Mouse (Mus musculus): ENCODE measurements around the gene Surf2. TPM values are rescaled to one million over a fixed set of nuclear protein-coding genes. Genes with fewer than 3 reads are reported as not detected.

The Surf2 gene
- total RNA-seq, 4 experiments from 2014 or later: 43.1 to 55.8 (median 52.2) TPM

GRCm38 (mm10) chr2:26960756-26961155 is 44.6 kb downstream of the Surf2 start:
- DNase-seq: no peak

DNA sequence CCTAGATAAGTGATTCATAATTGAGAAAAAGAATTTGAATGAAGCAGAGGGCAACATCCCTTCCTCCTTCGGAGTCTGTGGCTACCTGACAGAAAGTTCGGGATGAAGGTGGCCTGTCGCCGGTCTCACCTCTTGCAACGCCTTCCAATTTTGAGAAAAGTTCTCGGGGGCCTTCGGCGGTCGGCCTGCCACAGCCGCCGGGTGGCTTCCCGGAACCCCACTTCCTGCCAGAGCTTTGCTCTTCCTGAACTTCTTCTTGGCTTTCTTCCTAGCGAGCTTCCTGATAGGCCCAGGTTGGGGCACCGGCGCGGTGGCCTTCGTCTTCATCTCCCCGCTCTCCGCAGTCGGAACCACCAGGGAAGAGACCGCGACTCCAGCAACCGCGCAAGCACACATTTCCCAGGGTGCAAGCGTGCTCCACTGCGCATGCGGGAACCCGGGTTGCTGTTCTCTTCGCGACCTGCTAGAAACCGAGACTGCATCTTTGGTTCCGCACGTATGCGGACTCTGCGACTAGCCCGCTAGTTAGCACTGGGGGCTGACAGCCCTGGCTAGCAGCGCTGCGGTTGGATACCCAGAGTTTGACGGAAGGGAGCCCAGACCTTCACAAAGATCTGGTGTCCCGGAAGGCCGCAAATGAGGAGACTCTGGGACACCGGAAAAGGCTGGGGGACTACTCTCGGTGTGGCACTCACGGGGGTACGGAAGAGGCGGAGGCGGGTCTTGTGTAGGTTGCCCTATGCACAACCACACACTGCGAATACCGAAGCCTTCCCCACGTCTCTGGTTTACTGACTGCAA is 48.0 kb downstream of the Surf2 start, which contains the start of gene Rexo4:
Gene Rexo4 (minus strand): TSS at position 464 of the 801 bp plus-strand sequence.
- peak; percentile 90 for DNase-seq

- DNase-seq: no peak
These were observed 48.7 kb downstream of the Surf2 start for GRCm38 (mm10) chr2:26964724-26965370.

- DNase-seq: no peak
These were observed 51.1 kb downstream of the Surf2 start for GRCm38 (mm10) chr2:26967262-26967661.

Other genes starting within 250 kb of the Surf2 start
- not detected for gene Lcn4, start 245.1 kb upstream of the Surf2 start, total RNA-seq (2022)
- not detected for gene Abo, start 51.4 kb upstream of the Surf2 start, total RNA-seq (2022)
- gene Surf6, start 13.5 kb upstream of the Surf2 start, total RNA-seq (2022): 10 to 100 TPM; 26.0 to 32.8 (median 28.9) TPM
- 10 to 100 TPM; 51.6 to 73.6 (median 62.4) TPM for gene Med22, start 5.7 kb upstream of the Surf2 start, total RNA-seq (2022)
- 100 to 1,000 TPM; 424 to 496 (median 462) TPM for gene Rpl7a, start 5.6 kb upstream of the Surf2 start, total RNA-seq (2022)
- 100 to 1,000 TPM; 128 to 137 (median 135) TPM for gene Surf1, start 163 bp downstream of the Surf2 start, total RNA-seq (2022)
- gene Surf4, start 17.6 kb downstream of the Surf2 start, total RNA-seq (2022): 100 to 1,000 TPM; 161 to 218 (median 182) TPM
- under 1 TPM in 2 of 4 experiments, not detected in 2; 0.75 to 0.77 TPM for gene Stkld1, start 17.7 kb downstream of the Surf2 start, total RNA-seq (2022)
- gene Rexo4, start 48.0 kb downstream of the Surf2 start, total RNA-seq (2022): 10 to 100 TPM; 28.5 to 44.6 (median 37.5) TPM
- gene Adamts13, start 57.0 kb downstream of the Surf2 start, total RNA-seq (2022): not detected
- 10 to 100 TPM; 64.5 to 73.5 (median 66.9) TPM for gene Cacfd1, start 93.6 kb downstream of the Surf2 start, total RNA-seq (2022)
- 1 to 10 TPM in 2 of 4 experiments, under 1 TPM in 2; 0.87 to 1.2 (median 1.0) TPM for gene Slc2a6, start 111.6 kb downstream of the Surf2 start, total RNA-seq (2022)
- gene Mymk, start 155.8 kb downstream of the Surf2 start, total RNA-seq (2022): under 1 TPM in 1 of 4 experiments, not detected in 3; 0.20 TPM
- gene Adamtsl2, start 163.0 kb downstream of the Surf2 start, total RNA-seq (2022): 10 to 100 TPM; 14.3 to 24.8 (median 19.3) TPM
- gene Fam163b, start 226.1 kb downstream of the Surf2 start, total RNA-seq (2022): 1 to 10 TPM; 2.5 to 4.4 (median 3.5) TPM
- 100 to 1,000 TPM; 394 to 536 (median 504) TPM for gene Dbh, start 248.9 kb downstream of the Surf2 start, total RNA-seq (2022)